Mouse (Mus musculus) limb, embryonic 11.5 days (tissue): ENCODE data around the gene Dusp16. TPM values are rescaled to one million over a fixed set of nuclear protein-coding genes. Genes with fewer than 3 reads are reported as not detected.
A peak's percentile ranks its signal among the peaks of the same experiment; 100 is the strongest.

Experiments
- ATAC-seq: fragments of 200-750 bp; cut with Nextera tagmentation; 2 replicates; pipeline ENCODE4 v1.8.0; 2017; ENCODE audit warnings: low read depth; ENCODE audit not compliant: insufficient number of reproducible peaks, low FRiP score, low TSS enrichment
- DNase-seq: peaks from one replicate; pipeline ENCODE4 v3.0.0-alpha.2; 2015; ENCODE audit warnings: low spot score
- H3K27ac ChIP-seq: fragments of 300-500 bp; sonication (generic); replicated peaks from 2 replicates; pipeline ENCODE4 v1.5.1; 2014; ENCODE audit warnings: low read depth, mild to moderate bottlenecking, low read length
- H3K27me3 ChIP-seq: fragments of 300-500 bp; sonication (generic); 2 replicates; pipeline ENCODE4 v1.6.1; 2014; ENCODE audit warnings: mild to moderate bottlenecking, low read length, mixed read lengths; ENCODE audit not compliant: control insufficient read depth, insufficient read depth
- H3K36me3 ChIP-seq: fragments of 300-500 bp; sonication (generic); 2 replicates; pipeline ENCODE4 v1.6.1; 2014; ENCODE audit warnings: mild to moderate bottlenecking, low read length, moderate library complexity, mixed read lengths; ENCODE audit not compliant: control insufficient read depth, insufficient read depth
- H3K4me1 ChIP-seq: fragments of 300-500 bp; sonication (generic); 2 replicates; pipeline ENCODE4 v1.6.1; 2014; ENCODE audit warnings: low read length, mixed read lengths; ENCODE audit not compliant: control insufficient read depth, insufficient read depth
- H3K4me2 ChIP-seq: fragments of 300-500 bp; sonication (generic); 2 replicates; pipeline ENCODE4 v1.6.1; 2014; ENCODE audit warnings: low read depth, mild to moderate bottlenecking, moderate library complexity; ENCODE audit not compliant: severe bottlenecking
- H3K4me3 ChIP-seq: fragments of 300-500 bp; sonication (generic); 2 replicates; pipeline ENCODE4 v1.5.1; 2014; ENCODE audit warnings: low read depth, low read length
- H3K9ac ChIP-seq: fragments of 300-500 bp; sonication (generic); 2 replicates; pipeline ENCODE4 v1.6.1; 2014; ENCODE audit warnings: mild to moderate bottlenecking, low read length
- H3K9me3 ChIP-seq: fragments of 300-500 bp; sonication (generic); 2 replicates; pipeline ENCODE4 v1.6.1; 2016; ENCODE audit warnings: low read length; ENCODE audit not compliant: control insufficient read depth
- WGBS: fragments of 180-500 bp; shearing (Covaris S2); extraction: QIAGEN DNeasy Blood & Tissue Kit; methylation state at CpG from one replicate; pipeline ENCODE4 v1.1.7; 2014; 5-methylcytosine and 5-hydroxymethylcytosine counted together
- polyA plus RNA-seq: library from polyadenylated mRNA; unstranded; fragments of >200 nt; fragmentation: Nextera tagmentation; extraction: Ambion mirVana; gene quantifications from 2 replicates; pipeline ENCODE4 v1.2.1, GENCODE M21; 2014

Dusp16 gene
- polyA plus RNA-seq = 12.5 and 13.2 TPM in 2 replicates

- under 1% methylated on average over 64 of the region's 108 CpGs for WGBS
- no peaks in the 10 kb centered on the region for H3K36me3 ChIP-seq
- H3K9ac ChIP-seq = peak within 1 kb of the TSS; percentile 84
- DNase-seq (peak; percentile 86), ATAC-seq (peak; percentile 90)
- peak within 1 kb of the TSS; percentile 66 for H3K4me3 ChIP-seq
- peak within 1 kb of the TSS; percentile 89 for H3K27ac ChIP-seq
- H3K4me1 ChIP-seq = 0 out of 2 replicates have a peak, but pooled peaks cover 3% of the 10 kb centered on the region
- no peaks in the 10 kb centered on the region for H3K27me3 ChIP-seq
- H3K4me2 ChIP-seq = peak within 1 kb of the TSS; percentile 65
- no peaks in the 10 kb centered on the region for H3K9me3 ChIP-seq
These were observed at the start of gene Dusp16 for GRCm38 (mm10) chr6:134792141-134793045. Gene Dusp16 (minus strand): TSS chr6:134792625.

- no peak overlapping the region for H3K9ac ChIP-seq
- no peak overlapping the region for H3K4me2 ChIP-seq
- H3K4me3 ChIP-seq = no peak overlapping the region
- H3K27ac ChIP-seq = no peak overlapping the region
- H3K36me3 ChIP-seq = no peaks in the 10 kb centered on the region
- no peak for DNase-seq
- no peak for ATAC-seq
- no peaks in the 10 kb centered on the region for H3K27me3 ChIP-seq
- H3K4me1 ChIP-seq = no peaks in the 10 kb centered on the region
- H3K9me3 ChIP-seq = no peaks in the 10 kb centered on the region
- 83% methylated on average over 2 of the region's 2 CpGs for WGBS
These were observed 47.9 kb upstream of the Dusp16 start for GRCm38 (mm10) chr6:134840346-134840745.

GRCm38 (mm10) chr6:134838111-134838510, 45.7 kb upstream of the Dusp16 start:
- Histone ChIP-seq H3K9ac (no peak overlapping the region), H3K4me3 (no peak overlapping the region), H3K36me3 (no peaks in the 10 kb centered on the region), H3K4me1 (no peaks in the 10 kb centered on the region), H3K4me2 (no peak overlapping the region), H3K27me3 (no peaks in the 10 kb centered on the region), H3K9me3 (no peaks in the 10 kb centered on the region), H3K27ac (no peak overlapping the region)
- DNase-seq (no peak), ATAC-seq (no peak)
- WGBS = 88% methylated on average over 4 of the region's 4 CpGs

GRCm38 (mm10) chr6:134834585-134835251, 42.3 kb upstream of the Dusp16 start:
- Histone ChIP-seq H3K9me3 (no peaks in the 10 kb centered on the region), H3K36me3 (no peaks in the 10 kb centered on the region), H3K27me3 (no peaks in the 10 kb centered on the region), H3K27ac (no peak overlapping the region), H3K9ac (no peak overlapping the region), H3K4me3 (no peak overlapping the region), H3K4me1 (no peaks in the 10 kb centered on the region), H3K4me2 (no peak overlapping the region)
- WGBS = 73% methylated on average over 9 of the region's 9 CpGs
- DNase-seq (no peak), ATAC-seq (no peak)

GRCm38 (mm10) chr6:134830776-134831175, 38.4 kb upstream of the Dusp16 start:
- no peak for DNase-seq

GRCm38 (mm10) chr6:134829786-134830700, 37.6 kb upstream of the Dusp16 start, which contains the start of gene Crebl2:
Gene Crebl2 (plus strand): TSS chr6:134830154.
- under 1% methylated on average over 44 of the region's 58 CpGs for WGBS
- Histone ChIP-seq H3K27me3 (no peaks in the 10 kb centered on the region), H3K4me2 (peak within 1 kb of the TSS; percentile 62)

More at GRCm38 (mm10) chr6:134830776-134831175, 38.4 kb upstream of the Dusp16 start:
- H3K27ac ChIP-seq = no peak overlapping the region
- H3K9ac ChIP-seq = peak overlapping the region; percentile 56; the same call in 1 of the 2 replicates
- no peaks in the 10 kb centered on the region for H3K36me3 ChIP-seq
- H3K4me2 ChIP-seq = peak overlapping the region; percentile 62
- no peaks in the 10 kb centered on the region for H3K9me3 ChIP-seq
- H3K4me1 ChIP-seq = no peaks in the 10 kb centered on the region
- 2% methylated on average over 10 of the region's 10 CpGs for WGBS
- peak overlapping the region; percentile 60 for H3K4me3 ChIP-seq
- H3K27me3 ChIP-seq = no peaks in the 10 kb centered on the region
- no peak for ATAC-seq

GRCm38 (mm10) chr6:134822844-134823243, 30.4 kb upstream of the Dusp16 start:
- no peak for DNase-seq
- H3K9ac ChIP-seq = no peak overlapping the region
- WGBS = 65% methylated on average over 10 of the region's 10 CpGs
- H3K4me3 ChIP-seq = no peak overlapping the region
- no peaks in the 10 kb centered on the region for H3K4me1 ChIP-seq
- H3K36me3 ChIP-seq = no peaks in the 10 kb centered on the region
- H3K9me3 ChIP-seq = no peaks in the 10 kb centered on the region
- no peaks in the 10 kb centered on the region for H3K27me3 ChIP-seq
- H3K27ac ChIP-seq = no peak overlapping the region
- no peak overlapping the region for H3K4me2 ChIP-seq
- ATAC-seq = no peak

More at GRCm38 (mm10) chr6:134829786-134830700, 37.6 kb upstream of the Dusp16 start, which contains the start of gene Crebl2:
- H3K36me3 ChIP-seq = no peaks in the 10 kb centered on the region
- ATAC-seq = peak; percentile 98
- H3K4me3 ChIP-seq = peak within 1 kb of the TSS; percentile 60
- DNase-seq = peak; percentile 98
- H3K9me3 ChIP-seq = no peaks in the 10 kb centered on the region
- H3K27ac ChIP-seq = no peak within 1 kb of the TSS; the same call in 1 of the 2 replicates
- H3K4me1 ChIP-seq = no peaks in the 10 kb centered on the region
- H3K9ac ChIP-seq = peak within 1 kb of the TSS; percentile 65
